ENCODE assay signal across 16 mouse cellular contexts in the genomic region with DNA sequence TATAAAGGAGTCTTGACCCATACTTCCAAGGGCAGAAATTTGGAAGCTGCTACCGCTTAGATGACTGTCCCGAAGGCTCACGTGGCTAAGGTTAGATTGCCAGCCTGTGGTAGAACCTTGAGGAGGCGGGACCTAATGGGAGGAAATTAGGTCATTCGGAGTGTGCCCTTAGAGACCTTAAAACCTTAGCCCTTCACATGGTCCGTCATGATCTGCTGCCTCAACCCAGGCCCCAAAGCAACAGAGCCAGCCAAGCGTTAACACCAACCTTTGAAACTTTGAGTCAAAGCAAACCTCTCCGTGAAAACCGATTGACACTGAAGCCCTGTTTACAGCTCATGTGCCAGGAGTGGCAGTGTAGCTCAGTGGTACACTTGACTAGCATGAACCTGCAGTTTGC. TPM values are rescaled to one million over a fixed set of nuclear protein-coding genes. Genes with fewer than 3 reads are reported as not detected.
DNase-seq lines count a peak whose midpoint lies in the region; ATAC-seq and TF ChIP-seq lines count a peak whose summit lies in the region.
"Had no signal": no experiment of that assay in that cellular context is flagged by ENCODE, and none has a peak within 500 bp of the region (broad histone marks: within the 10 kb centered on the region; RNA-seq: fewer than 3 reads in every experiment).

No protein-coding gene starts in this region.

- no peak overlapping the region for H3K4me3 ChIP-seq in heart, embryonic 10.5 days
- no peak overlapping the region for H3K4me3 ChIP-seq in intestine, embryonic 14.5 days (ENCODE audit: low read depth, low read length)
- no peak overlapping the region for H3K4me3 ChIP-seq in intestine, postnatal 0 days (ENCODE audit: low read depth, low read length)
- no peak overlapping the region for H3K4me3 ChIP-seq in CH12.LX (replicated peaks in 1 of 3; ENCODE audit: low read depth in 2 of 3, low read length in 2 of 3, poor library complexity in 1 of 3)
- H3K4me3 ChIP-seq: liver, embryonic 12.5 days; myocyte; neural tube, embryonic 15.5 days had no signal

- in situ Hi-C loops in CH12.LX (cut with MboI; ENCODE audit: low pct_ligation_motif_present, low pct_unique_long_range_greater_than_20kb, low sequenced_read_pairs), result no loop called here

- peaks cover 72% of the 10 kb centered on the region for H3K4me1 ChIP-seq in heart, embryonic 10.5 days
- peaks cover 8% of the 10 kb centered on the region for H3K4me1 ChIP-seq in intestine, embryonic 14.5 days (replicated peaks; ENCODE audit: control insufficient read depth, insufficient read depth, low read length)
- H3K4me1 ChIP-seq in intestine, postnatal 0 days (replicated peaks; ENCODE audit: control insufficient read depth, insufficient read depth, low read length), result no peaks in the 10 kb centered on the region
- H3K4me1 ChIP-seq in CH12.LX (ENCODE audit: control insufficient read depth in 1 of 2, insufficient read depth in 2 of 2), result peaks cover 6 to 9% of the 10 kb centered on the region in 2 experiments; a peak in 3 of 4 replicates
- H3K4me1 ChIP-seq: neural tube, embryonic 15.5 days had no signal

- no peak for TF ChIP-seq POLR2A in CH12.LX (IDR thresholded peaks at IDR 0.05; ENCODE audit: low read depth, low read length)

- intact Hi-C loops in heart, postnatal 14 days (cut with DNase I), result no loop called here

- ATAC-seq in intestine, embryonic 14.5 days (replicated peaks; ENCODE audit: low FRiP score, low TSS enrichment, low read depth), result no peak
- no peak for ATAC-seq in intestine, postnatal 0 days
- ATAC-seq: liver, embryonic 12.5 days had no signal

- H3K36me3 ChIP-seq in heart, embryonic 10.5 days, result peaks cover 14% of the 10 kb centered on the region; the same call in 1 of the 2 replicates
- no peaks in the 10 kb centered on the region for H3K36me3 ChIP-seq in intestine, embryonic 14.5 days (ENCODE audit: control insufficient read depth, insufficient read depth, low read length)
- H3K36me3 ChIP-seq in intestine, postnatal 0 days (ENCODE audit: control insufficient read depth, insufficient read depth), result no peaks in the 10 kb centered on the region
- H3K36me3 ChIP-seq in CH12.LX (replicated peaks in 1 of 2; ENCODE audit: control insufficient read depth in 1 of 2, insufficient read depth in 1 of 2, low read length in 1 of 2), result no peaks in the 10 kb centered on the region
- H3K36me3 ChIP-seq: neural tube, embryonic 15.5 days had no signal

- no peak for DNase-seq in heart, embryonic 10.5 days (ENCODE audit: low spot score)
- no peak for DNase-seq in heart, postnatal 14 days
- DNase-seq in intestine, embryonic 14.5 days (ENCODE audit: low spot score), result no peak
- peak; percentile 39 for DNase-seq in CH12.LX (ENCODE audit: extremely low read depth)
- DNase-seq in kidney, postnatal 10 days, result peak; percentile 40
- DNase-seq in left cerebral cortex, adult 18-20 months (ENCODE audit: low spot score in 2 of 2), result no peak
- no peak for DNase-seq in layer of hippocampus, postnatal 25 days (ENCODE audit: extremely low spot score in 1 of 2, low spot score in 1 of 2)
- DNase-seq: adrenal gland, postnatal 25 days; cerebellum, adult 18-20 months; thymus, adult 18-20 months had no signal

- no peaks in the 10 kb centered on the region for H3K9me3 ChIP-seq in heart, embryonic 10.5 days
- no peaks in the 10 kb centered on the region for H3K9me3 ChIP-seq in intestine, embryonic 14.5 days (ENCODE audit: control insufficient read depth, low read length)
- no peaks in the 10 kb centered on the region for H3K9me3 ChIP-seq in intestine, postnatal 0 days (ENCODE audit: control insufficient read depth)
- H3K9me3 ChIP-seq in CH12.LX (replicated peaks; ENCODE audit: low read length), result no peaks in the 10 kb centered on the region
- H3K9me3 ChIP-seq: liver, embryonic 12.5 days; neural tube, embryonic 15.5 days had no signal

- WGBS in heart, embryonic 10.5 days, result 89% methylated on average over 9 of the region's 9 CpGs
- 91% methylated on average over 9 of the region's 9 CpGs for WGBS in intestine, embryonic 14.5 days
- 84% methylated on average over 9 of the region's 9 CpGs for WGBS in intestine, postnatal 0 days

- no peak overlapping the region for H3K9ac ChIP-seq in intestine, embryonic 14.5 days (ENCODE audit: low read length)
- H3K9ac ChIP-seq in intestine, postnatal 0 days (ENCODE audit: low read depth, low read length), result no peak overlapping the region
- no peak overlapping the region for H3K9ac ChIP-seq in CH12.LX (ENCODE audit: insufficient read depth, low read depth)
- H3K9ac ChIP-seq: forebrain, postnatal 0 days; hindbrain, embryonic 14.5 days; neural tube, embryonic 15.5 days had no signal

- no peak overlapping the region for H3K4me2 ChIP-seq in intestine, embryonic 14.5 days (ENCODE audit: low read length)
- no peak overlapping the region for H3K4me2 ChIP-seq in intestine, postnatal 0 days (replicated peaks; ENCODE audit: low read depth)
- 0 out of 2 replicates have a peak overlapping the region, but pooled peaks have one; percentile 3 for H3K4me2 ChIP-seq in CH12.LX (ENCODE audit: insufficient read depth, low read depth, poor library complexity, severe bottlenecking)
- H3K4me2 ChIP-seq: hindbrain, embryonic 14.5 days; liver, embryonic 12.5 days; neural tube, embryonic 15.5 days had no signal

- no peak for TF ChIP-seq CTCF in intestine, postnatal 0 days (IDR thresholded peaks at IDR 0.05; ENCODE audit: low read depth)
- TF ChIP-seq CTCF in CH12.LX (conservative IDR thresholded peaks at IDR 0.05 in 1 of 2, IDR thresholded peaks at IDR 0.05 in 1 of 2; ENCODE audit: low read depth in 2 of 2, low read length in 2 of 2), result no peak

- no peaks in the 10 kb centered on the region for H3K79me2 ChIP-seq in CH12.LX (replicated peaks; ENCODE audit: control insufficient read depth, extremely low read depth, insufficient read depth, poor library complexity, severe bottlenecking)

- no peak for TF ChIP-seq RAD21 in CH12.LX (IDR thresholded peaks at IDR 0.05; ENCODE audit: low read depth, low read length)

- dilution Hi-C loops in CH12.LX (cut with MboI; ENCODE audit: extremely low pct_ligation_motif_present, extremely low pct_unique_long_range_greater_than_20kb, low sequenced_read_pairs), result no loop called here

- TF ChIP-seq EP300 in CH12.LX (IDR thresholded peaks at IDR 0.05; ENCODE audit: low read length), result no peak

- peak overlapping the region; percentile 64 for H3K27ac ChIP-seq in heart, embryonic 10.5 days
- H3K27ac ChIP-seq in intestine, embryonic 14.5 days (ENCODE audit: low read depth), result 0 out of 2 replicates have a peak overlapping the region, but pooled peaks have one; percentile 24
- H3K27ac ChIP-seq in intestine, postnatal 0 days (ENCODE audit: low read depth, low read length), result no peak overlapping the region
- H3K27ac ChIP-seq in CH12.LX (ENCODE audit: insufficient read depth, low read depth), result no peak overlapping the region
- H3K27ac ChIP-seq: hindbrain, embryonic 14.5 days; liver, embryonic 12.5 days; neural tube, embryonic 15.5 days had no signal

- no peaks in the 10 kb centered on the region for H3K27me3 ChIP-seq in heart, embryonic 10.5 days (ENCODE audit: insufficient read depth, poor library complexity, severe bottlenecking)
- no peaks in the 10 kb centered on the region for H3K27me3 ChIP-seq in intestine, embryonic 14.5 days (replicated peaks; ENCODE audit: control insufficient read depth, insufficient read depth, low read length)
- H3K27me3 ChIP-seq in intestine, postnatal 0 days (replicated peaks; ENCODE audit: control insufficient read depth, insufficient read depth, low read length), result no peaks in the 10 kb centered on the region
- H3K27me3 ChIP-seq in CH12.LX (replicated peaks), result no peaks in the 10 kb centered on the region
- H3K27me3 ChIP-seq: liver, embryonic 12.5 days; neural tube, embryonic 15.5 days had no signal

TF ChIP-seq in CH12.LX, 34 proteins besides CTCF, POLR2A, EP300 and RAD21:
- no peak for TF ChIP-seq POLR2AphosphoS2 (IDR thresholded peaks at IDR 0.05; ENCODE audit: low read depth, low read length)
- peak; percentile 33; the same call in 1 of the 2 replicates for TF ChIP-seq JUN (IDR thresholded peaks at IDR 0.05; ENCODE audit: insufficient read depth, low read depth, low read length)
- 0 out of 2 replicates have a peak, but pooled peaks have one; percentile 22 for TF ChIP-seq MAX (IDR thresholded peaks at IDR 0.05; ENCODE audit: low read length)
- TF ChIP-seq IRF4 (IDR thresholded peaks at IDR 0.05; ENCODE audit: low read depth, low read length), result peak; percentile 50; the same call in 1 of the 2 replicates
- no peak for TF ChIP-seq USF1 (IDR thresholded peaks at IDR 0.05; ENCODE audit: low read depth, low read length)
- peak; percentile 31; the same call in 1 of the 2 replicates for TF ChIP-seq ETS1 (conservative IDR thresholded peaks at IDR 0.05; ENCODE audit: low read depth, low read length)

RNA-seq across cellular contexts. Expression of a gene that starts 29.1 kb away (rescaled TPM):
- polyA plus RNA-seq in heart, embryonic 10.5 days (2016; fragmentation: Nextera tagmentation; extraction: Ambion mirVana), result 66.9 and 119 TPM in 2 replicates
- 100 to 1,000 TPM; 107 to 118 TPM for total RNA-seq in heart, postnatal 14 days (2021)
- 0.66 and 1.4 TPM in 2 replicates for polyA plus RNA-seq in intestine, embryonic 14.5 days (2014; fragmentation: Nextera tagmentation; extraction: Ambion mirVana)
- polyA plus RNA-seq in intestine, postnatal 0 days (2015; fragmentation: Nextera tagmentation; extraction: Ambion mirVana), result 0.82 and 1.7 TPM in 2 replicates
- total RNA-seq in CH12.LX (2012; rRNA removed) (0.08 and 0.38 TPM in 2 replicates), CH12.LX (2014; rRNA removed) (0.50 TPM in 1 of 2 replicates, not detected in the other)
- polyA plus RNA-seq in CH12.LX (2012; ENCODE audit: insufficient read length, low read depth), result 0.34 TPM in 1 of 2 replicates, not detected in the other
- total RNA-seq in left cerebral cortex, adult 18-20 months (2021), result 1 to 10 TPM; 2.7 to 2.8 TPM
- total RNA-seq in layer of hippocampus, postnatal 25 days (2021), result 1 to 10 TPM; 2.3 to 3.8 TPM

Comparison
In these comparisons a context has a peak if more than half of its experiments do, and no peak if none do; other contexts are left out.
1. H3K27ac ChIP-seq: peak in heart, embryonic 10.5 days (single experiment) and intestine, embryonic 14.5 days (single experiment); none in intestine, postnatal 0 days (single experiment) and CH12.LX (single experiment).
2. DNase-seq: peak in CH12.LX (single experiment) and kidney, postnatal 10 days (single experiment); none in heart, embryonic 10.5 days (single experiment), heart, postnatal 14 days (0 of 2), intestine, embryonic 14.5 days (single experiment), left cerebral cortex, adult 18-20 months (0 of 2) and layer of hippocampus, postnatal 25 days (0 of 2).
3. RNA of a gene that starts 29.1 kb away (total RNA-seq): 107 to 118 TPM in heart, postnatal 14 days; 2.3 to 3.8 TPM in layer of hippocampus, postnatal 25 days, 2.7 to 2.8 TPM in left cerebral cortex, adult 18-20 months and 0.08 to 0.50 TPM in CH12.LX; every median in the first group is over 10 times any median in the second.